Mouse (Mus musculus) MEL (cell line): ENCODE data around the gene Atp6v1b1.

Source experiments
- BHLHE40 ChIP-seq: IDR thresholded peaks from 2 replicates; pipeline ENCODE4 v1.6.1; 2012; ENCODE audit warnings: low read depth, mild to moderate bottlenecking, inconsistent platforms, low read length, improper control_type of control experiment, borderline replicate concordance
- CHD1 ChIP-seq: IDR thresholded peaks from 2 replicates; pipeline ENCODE4 v1.6.1; 2012; ENCODE audit warnings: low read depth, mild to moderate bottlenecking, inconsistent platforms, low read length, improper control_type of control experiment
- CTCF ChIP-seq, 3 experiments: IDR thresholded peaks in 2 of 3; conservative IDR thresholded peaks in 1 of 3; 2 replicates each; pipeline ENCODE4 v1.5.1; 2011 to 2012; ENCODE audit warnings: low read length in 3 of 3, low read depth in 2 of 3, mild to moderate bottlenecking in 2 of 3, improper control_type of control experiment in 1 of 3, inconsistent platforms in 1 of 3, mixed read lengths in 1 of 3, moderate library complexity in 1 of 3; ENCODE audit not compliant: control insufficient read depth in 1 of 3, insufficient read depth in 1 of 3, poor library complexity in 1 of 3, severe bottlenecking in 1 of 3
- JUND ChIP-seq: IDR thresholded peaks from 2 replicates; pipeline ENCODE4 v1.6.1; 2011; ENCODE audit warnings: low read depth, mild to moderate bottlenecking, improper control_type of control experiment, low read length
- POLR2A ChIP-seq, 2 experiments: IDR thresholded peaks; 2 replicates each; pipeline ENCODE4 v1.6.1; 2011 to 2012; ENCODE audit warnings: low read length in 2 of 2, mild to moderate bottlenecking in 2 of 2, control low read depth in 1 of 2, improper control_type of control experiment in 1 of 2, low read depth in 1 of 2, moderate library complexity in 1 of 2; ENCODE audit not compliant: control insufficient read depth in 1 of 2, insufficient read depth in 1 of 2, poor library complexity in 1 of 2
- RCOR1 ChIP-seq: IDR thresholded peaks from 2 replicates; pipeline ENCODE4 v1.6.1; 2012; ENCODE audit warnings: low read depth, mild to moderate bottlenecking, inconsistent platforms, low read length, improper control_type of control experiment
- TAL1 ChIP-seq: IDR thresholded peaks from 2 replicates; pipeline ENCODE4 v1.6.1; 2012; ENCODE audit warnings: mild to moderate bottlenecking, inconsistent platforms, low read length, moderate library complexity, mixed read lengths
- TCF12 ChIP-seq: IDR thresholded peaks from 2 replicates; pipeline ENCODE4 v1.6.1; 2014; ENCODE audit warnings: low read depth, mild to moderate bottlenecking, inconsistent platforms, low read length, improper control_type of control experiment, moderate library complexity
- USF1 ChIP-seq: IDR thresholded peaks from 2 replicates; pipeline ENCODE4 v1.6.1; 2014; ENCODE audit warnings: low read depth, mild to moderate bottlenecking, inconsistent platforms, low read length, improper control_type of control experiment, moderate library complexity
- ZNF384 ChIP-seq: IDR thresholded peaks from 2 replicates; pipeline ENCODE4 v1.6.1; 2012; ENCODE audit warnings: low read depth, mild to moderate bottlenecking, inconsistent platforms, low read length, improper control_type of control experiment

DNA sequence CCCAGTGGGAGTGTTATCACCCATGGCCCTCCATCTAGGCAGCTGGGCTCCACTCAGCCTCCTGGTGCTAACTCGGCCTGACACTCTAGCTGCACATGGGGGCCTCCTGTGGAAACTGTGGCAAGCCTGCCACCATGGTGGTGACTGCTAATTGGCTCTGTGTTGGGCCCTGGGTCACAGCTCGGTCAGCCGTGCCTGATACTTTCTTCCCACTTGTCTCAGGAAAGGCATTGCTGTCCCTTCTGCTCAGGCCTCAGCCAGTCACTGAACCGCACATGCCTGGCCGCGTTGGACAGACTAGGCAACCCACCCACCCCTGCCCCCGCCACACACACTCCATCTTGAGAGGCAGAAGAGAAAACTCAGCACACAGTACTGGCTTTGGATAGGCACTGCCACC is 45.8 kb downstream of the Atp6v1b1 start:
- TF ChIP-seq JUND (no peak), CTCF (IDR thresholded peaks at IDR 0.05 in 2 of 3, conservative IDR thresholded peaks at IDR 0.05 in 1 of 3; ENCODE audit: control insufficient read depth in 1 of 3, insufficient read depth in 1 of 3, low read depth in 2 of 3, low read length in 3 of 3, poor library complexity in 1 of 3, severe bottlenecking in 1 of 3) (no peak), RCOR1 (no peak), TCF12 (no peak), TAL1 (no peak), USF1 (no peak), POLR2A (IDR thresholded peaks at IDR 0.05; ENCODE audit: control insufficient read depth in 1 of 2, insufficient read depth in 1 of 2, low read depth in 1 of 2, low read length in 2 of 2, poor library complexity in 1 of 2) (no peak), CHD1 (no peak), BHLHE40 (no peak), ZNF384 (no peak)
